Mouse (Mus musculus): ENCODE measurements around the gene Cenpa. TPM values are rescaled to one million over a fixed set of nuclear protein-coding genes. Genes with fewer than 3 reads are reported as not detected.
"Not testable (repeated sequence)": the region's sequence is repeated elsewhere in the genome, so short reads cannot be mapped to it uniquely, and the experiment has no call there.

Gene Cenpa
- polyA plus RNA-seq, 1 experiment from 2014 or later: 41.5 TPM

GRCm38 (mm10) chr5:30678722-30679296 is 12.2 kb downstream of the Cenpa start:
- WGBS (ENCODE audit: missing documents): 100% methylated on average over 4 of the region's 4 CpGs
- Histone ChIP-seq H3K27ac (no peak overlapping the region), H3K4me3 (ENCODE audit: inconsistent target) (no peak overlapping the region), H3K79me2 (ENCODE audit: inconsistent target) (no peaks in the 10 kb centered on the region), H3K36me3 (ENCODE audit: inconsistent target) (peaks cover 15% of the 10 kb centered on the region)

DNA sequence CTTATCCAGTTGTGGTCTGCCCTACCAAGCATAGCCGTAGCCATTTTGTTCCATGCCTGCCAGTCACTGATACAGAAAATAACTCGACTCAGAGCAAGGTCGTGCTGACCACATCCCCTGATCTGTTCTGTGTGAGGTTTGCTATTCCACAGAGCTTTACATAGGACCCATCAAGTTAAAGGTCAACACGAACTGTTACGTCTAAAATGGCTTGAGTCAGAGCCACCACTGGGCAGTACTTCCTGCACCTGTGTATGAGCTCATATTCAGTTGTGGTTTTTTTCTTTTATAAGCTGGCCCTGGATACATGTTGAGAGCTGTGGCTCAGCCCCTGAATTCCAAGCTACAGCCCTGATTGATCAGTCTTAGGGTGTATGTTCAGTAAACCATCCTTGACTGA is 13.0 kb downstream of the Cenpa start:
- H3K79me2 ChIP-seq (ENCODE audit: inconsistent target): no peaks in the 10 kb centered on the region
- H3K27ac ChIP-seq: no peak overlapping the region
- peaks cover 10% of the 10 kb centered on the region for H3K36me3 ChIP-seq (ENCODE audit: inconsistent target)
- WGBS (ENCODE audit: missing documents): 68% methylated on average over 5 of the region's 5 CpGs
- no peak overlapping the region for H3K4me3 ChIP-seq (ENCODE audit: inconsistent target)

DNA sequence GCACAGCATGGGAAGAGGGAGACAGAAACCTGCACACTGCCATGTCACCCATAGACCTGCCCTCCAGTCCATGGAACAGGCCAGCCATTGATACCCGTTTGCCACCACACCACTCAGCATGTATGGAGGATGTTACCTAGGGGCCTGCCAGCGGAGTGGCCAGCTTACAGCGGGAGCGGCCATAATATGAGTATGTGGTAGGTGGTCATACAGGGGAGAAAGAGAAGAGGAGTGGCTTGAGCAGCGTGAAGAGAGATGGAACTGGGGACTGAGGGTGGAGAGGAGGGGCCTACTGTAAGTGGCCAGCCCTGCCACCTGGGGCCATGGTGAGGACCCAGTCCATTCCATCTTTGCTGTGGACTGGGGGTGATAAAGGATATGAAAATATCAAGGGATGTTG is 15.4 kb downstream of the Cenpa start:
- H3K36me3 ChIP-seq (ENCODE audit: inconsistent target): no peaks in the 10 kb centered on the region
- no peak overlapping the region for H3K27ac ChIP-seq
- no peak overlapping the region for H3K4me3 ChIP-seq (ENCODE audit: inconsistent target)
- no peaks in the 10 kb centered on the region for H3K79me2 ChIP-seq (ENCODE audit: inconsistent target)
- WGBS (ENCODE audit: missing documents): 94% methylated on average over 5 of the region's 5 CpGs

DNA sequence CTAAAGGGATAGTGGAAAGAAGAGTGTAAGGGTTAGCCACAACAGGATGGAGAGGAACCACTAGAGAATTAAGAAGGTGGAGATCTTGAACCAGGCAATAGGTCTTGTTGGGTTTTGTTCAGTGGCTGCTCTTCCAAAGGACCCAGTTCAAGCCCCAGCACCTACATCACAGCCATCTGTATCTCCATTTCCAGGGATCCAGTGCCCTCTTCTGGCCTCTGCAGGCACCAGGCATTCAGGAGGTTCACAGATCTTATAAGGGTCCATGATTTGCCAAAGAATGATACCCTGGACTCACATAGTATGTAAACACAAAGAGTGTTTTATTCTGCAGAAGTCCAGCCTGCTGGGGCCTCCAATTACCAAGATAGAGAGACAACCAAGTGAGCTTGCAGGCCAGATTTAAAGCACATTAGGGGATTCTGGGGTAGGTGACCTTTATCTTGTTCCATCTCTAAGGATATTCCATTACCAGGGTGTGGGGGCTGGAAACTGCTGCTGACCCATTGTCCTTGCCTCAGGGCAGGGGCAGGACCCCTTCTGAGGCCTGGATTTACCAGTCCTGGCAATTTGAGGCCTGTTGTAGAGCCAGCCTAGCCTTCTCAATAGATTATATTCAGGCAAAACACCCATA is 16.5 kb downstream of the Cenpa start:
- Histone ChIP-seq H3K4me3 (ENCODE audit: inconsistent target) (no peak overlapping the region), H3K36me3 (ENCODE audit: inconsistent target) (no peaks in the 10 kb centered on the region), H3K27ac (no peak overlapping the region), H3K79me2 (ENCODE audit: inconsistent target) (no peaks in the 10 kb centered on the region)

DNA sequence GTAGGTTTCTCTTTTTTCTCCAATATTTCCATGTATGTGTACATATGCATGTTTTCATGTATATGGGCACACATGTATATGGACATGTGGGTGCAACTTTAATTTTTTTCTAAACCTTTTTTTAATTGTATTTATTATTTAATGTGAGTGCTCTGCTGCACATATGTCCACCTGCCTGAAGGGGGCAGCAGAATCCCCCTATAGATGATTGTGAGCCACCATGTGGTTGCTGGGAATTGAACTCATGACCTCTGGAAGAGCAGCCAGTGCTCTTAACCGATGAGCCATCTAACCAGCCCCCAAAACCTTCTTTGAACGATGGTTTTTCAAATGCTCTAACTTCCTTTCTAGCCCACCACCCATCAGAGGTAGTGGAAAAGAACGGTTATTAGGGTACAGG is 17.4 kb downstream of the Cenpa start:
- H3K4me3 ChIP-seq (ENCODE audit: inconsistent target): no peak overlapping the region
- 83% methylated on average over 3 of the region's 3 CpGs for WGBS (ENCODE audit: missing documents)
- H3K27ac ChIP-seq: no peak overlapping the region
- H3K36me3 ChIP-seq (ENCODE audit: inconsistent target): no peaks in the 10 kb centered on the region
- H3K79me2 ChIP-seq (ENCODE audit: inconsistent target): no peaks in the 10 kb centered on the region

DNA sequence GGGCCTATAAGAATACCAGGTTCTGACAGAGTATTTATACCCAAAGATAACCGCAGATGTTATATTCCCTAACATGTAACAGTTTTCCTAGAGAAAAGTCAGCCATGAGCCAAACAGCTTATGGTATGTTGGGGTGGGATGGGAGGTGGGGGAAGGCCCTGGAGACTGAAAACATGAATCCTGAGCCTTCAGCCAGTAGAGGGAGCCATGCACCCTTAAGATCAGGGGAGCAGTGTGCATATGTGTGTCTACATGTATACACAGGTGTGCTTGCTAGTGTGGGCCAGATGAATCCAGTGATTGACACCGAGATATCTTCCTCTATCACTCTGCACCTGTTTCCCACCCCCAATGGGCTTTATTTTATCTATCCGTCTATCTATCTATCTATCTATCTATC is 20.2 kb downstream of the Cenpa start:
- WGBS (ENCODE audit: missing documents): 58% methylated on average over 3 of the region's 3 CpGs
- Histone ChIP-seq H3K79me2 (ENCODE audit: inconsistent target) (no peaks in the 10 kb centered on the region), H3K27ac (no peak overlapping the region), H3K4me3 (ENCODE audit: inconsistent target) (no peak overlapping the region), H3K36me3 (ENCODE audit: inconsistent target) (no peaks in the 10 kb centered on the region)

- Histone ChIP-seq H3K27ac (no peak overlapping the region), H3K79me2 (ENCODE audit: inconsistent target) (no peaks in the 10 kb centered on the region), H3K4me3 (ENCODE audit: inconsistent target) (no peak overlapping the region), H3K36me3 (ENCODE audit: inconsistent target) (no peaks in the 10 kb centered on the region)
- 81% methylated on average over 8 of the region's 8 CpGs for WGBS (ENCODE audit: missing documents)
Observed at GRCm38 (mm10) chr5:30700361-30701000, 33.9 kb downstream of the Cenpa start.

GRCm38 (mm10) chr5:30701373-30701772 is 34.8 kb downstream of the Cenpa start:
- WGBS (ENCODE audit: missing documents): 82% methylated on average over 4 of the region's 4 CpGs
- not testable (repeated sequence) for H3K27ac ChIP-seq; H3K4me3 ChIP-seq (ENCODE audit: inconsistent target); H3K36me3 ChIP-seq (ENCODE audit: inconsistent target); H3K79me2 ChIP-seq (ENCODE audit: inconsistent target)

DNA sequence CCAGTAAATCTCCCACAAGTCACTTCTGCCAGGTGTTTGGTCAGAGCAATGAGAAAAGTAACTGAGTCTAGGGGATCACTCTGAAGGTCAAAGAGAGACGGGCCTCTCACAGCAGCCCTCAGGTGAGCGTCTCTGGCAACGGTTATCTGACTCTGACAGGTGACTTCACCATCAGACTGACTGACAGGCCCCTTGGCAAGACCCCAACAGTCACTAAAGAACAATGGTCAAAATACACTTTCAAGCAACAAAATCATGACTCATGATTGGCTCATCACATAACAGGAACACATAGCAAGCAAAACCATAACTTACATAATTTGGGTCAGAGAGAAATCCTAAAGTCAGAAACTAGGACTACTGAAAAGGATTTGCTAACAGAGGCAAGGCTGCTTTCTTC is 35.3 kb downstream of the Cenpa start:
- H3K36me3 ChIP-seq (ENCODE audit: inconsistent target): no peaks in the 10 kb centered on the region
- 86% methylated on average over 3 of the region's 3 CpGs for WGBS (ENCODE audit: missing documents)
- H3K4me3 ChIP-seq (ENCODE audit: inconsistent target): no peak overlapping the region
- no peaks in the 10 kb centered on the region for H3K79me2 ChIP-seq (ENCODE audit: inconsistent target)
- H3K27ac ChIP-seq: no peak overlapping the region

- H3K79me2 ChIP-seq (ENCODE audit: inconsistent target): no peaks in the 10 kb centered on the region
- H3K27ac ChIP-seq: no peak overlapping the region
- H3K36me3 ChIP-seq (ENCODE audit: inconsistent target): no peaks in the 10 kb centered on the region
- WGBS (ENCODE audit: missing documents): 6% methylated on average over 12 of the region's 13 CpGs
- no peak overlapping the region for H3K4me3 ChIP-seq (ENCODE audit: inconsistent target)
Observed at GRCm38 (mm10) chr5:30709744-30710383, 43.3 kb downstream of the Cenpa start.

- Histone ChIP-seq H3K4me3 (ENCODE audit: inconsistent target) (no peak overlapping the region), H3K27ac (no peak overlapping the region), H3K36me3 (ENCODE audit: inconsistent target) (no peaks in the 10 kb centered on the region), H3K79me2 (ENCODE audit: inconsistent target) (no peaks in the 10 kb centered on the region)
- WGBS (ENCODE audit: missing documents): 23% methylated on average over 8 of the region's 8 CpGs
Observed at GRCm38 (mm10) chr5:30710486-30710885, 43.9 kb downstream of the Cenpa start.

DNA sequence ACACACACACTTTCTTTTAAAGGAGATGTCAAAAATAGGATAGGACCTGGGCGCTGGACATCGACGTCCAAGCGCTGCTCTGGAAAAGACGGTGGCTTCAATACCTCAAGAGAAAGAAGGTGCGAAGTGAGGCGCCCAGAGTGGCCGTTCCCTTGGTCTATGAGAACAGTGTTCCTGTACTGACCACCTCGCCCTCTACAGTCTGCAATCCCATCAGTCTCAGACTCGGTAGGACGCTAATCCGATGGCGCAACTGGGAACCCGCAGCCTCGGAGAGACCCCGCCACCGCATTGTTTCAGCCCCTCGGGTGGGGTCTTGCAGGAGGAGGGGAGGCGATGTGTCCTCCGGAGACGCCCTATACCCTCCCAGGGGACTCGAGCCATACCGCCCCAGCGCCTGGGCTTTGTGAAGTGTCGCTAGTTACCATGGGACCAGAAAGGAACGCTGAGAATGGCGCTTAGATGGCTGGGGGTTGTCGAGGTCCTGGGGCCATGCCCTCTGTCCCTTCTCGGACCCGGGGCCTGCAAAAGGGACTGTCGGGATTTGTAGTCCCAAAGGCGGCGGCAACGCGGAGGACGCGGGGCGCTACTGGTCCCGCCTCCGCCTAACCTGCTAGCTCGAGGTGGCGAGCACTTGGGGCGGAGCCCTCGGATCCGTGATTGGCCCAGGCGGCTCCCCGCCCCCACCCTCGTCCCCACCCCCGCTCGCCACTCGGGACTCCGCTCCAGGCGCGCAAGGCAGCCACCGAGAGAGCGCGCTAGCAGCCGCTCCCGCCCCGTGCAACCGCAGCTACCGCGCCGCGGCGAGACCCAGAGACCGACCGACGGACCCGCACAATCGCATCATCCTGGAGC is 44.8 kb downstream of the Cenpa start, which contains the start of gene Dpysl5:
TSS of gene Dpysl5 (plus strand) at position 418 of the 855 bp plus-strand sequence.
- Histone ChIP-seq H3K79me2 (ENCODE audit: inconsistent target) (no peaks in the 10 kb centered on the region), H3K36me3 (ENCODE audit: inconsistent target) (no peaks in the 10 kb centered on the region), H3K4me3 (ENCODE audit: inconsistent target) (no peak within 1 kb of the TSS), H3K27ac (no peak within 1 kb of the TSS)
- WGBS (ENCODE audit: missing documents): 3% methylated on average over 69 of the region's 71 CpGs

DNA sequence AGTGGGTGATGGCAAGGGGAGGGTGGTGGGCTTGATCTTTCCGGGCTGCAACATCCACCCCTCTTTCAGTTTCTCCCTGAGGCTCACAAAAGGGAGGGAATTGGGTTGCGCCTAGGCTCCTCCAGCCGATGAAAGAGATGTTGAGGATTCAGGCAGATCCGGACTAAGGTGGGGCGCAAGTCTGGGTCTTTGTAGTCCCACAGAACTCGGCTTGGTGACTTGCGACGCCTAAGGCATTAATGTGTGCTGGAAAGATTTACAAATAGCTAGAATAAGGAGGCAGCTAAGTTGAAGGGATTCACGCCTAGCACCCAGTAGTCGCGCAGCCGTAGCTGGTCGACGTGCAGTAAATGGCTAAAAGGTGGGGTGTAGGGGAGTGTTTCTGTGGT is 45.4 kb downstream of the Cenpa start:
- Histone ChIP-seq H3K27ac (no peak overlapping the region), H3K4me3 (ENCODE audit: inconsistent target) (no peak overlapping the region), H3K36me3 (ENCODE audit: inconsistent target) (no peaks in the 10 kb centered on the region), H3K79me2 (ENCODE audit: inconsistent target) (no peaks in the 10 kb centered on the region)
- WGBS (ENCODE audit: missing documents): 3% methylated on average over 14 of the region's 14 CpGs

GRCm38 (mm10) chr5:30712441-30713298 is 46.1 kb downstream of the Cenpa start:
- H3K79me2 ChIP-seq (ENCODE audit: inconsistent target): no peaks in the 10 kb centered on the region
- no peak overlapping the region for H3K4me3 ChIP-seq (ENCODE audit: inconsistent target)
- 4% methylated on average over 37 of the region's 43 CpGs for WGBS (ENCODE audit: missing documents)
- H3K27ac ChIP-seq: no peak overlapping the region
- H3K36me3 ChIP-seq (ENCODE audit: inconsistent target): no peaks in the 10 kb centered on the region
